Mouse (Mus musculus) forebrain, embryonic 16.5 days (tissue): Measurements from ENCODE around the gene Kdelr1. TPM values are rescaled to one million over a fixed set of nuclear protein-coding genes. Genes with fewer than 3 reads are reported as not detected.
A peak's percentile ranks its signal among the peaks of the same experiment; 100 is the strongest.
"Not testable (repeated sequence)": the region's sequence is repeated elsewhere in the genome, so short reads cannot be mapped to it uniquely, and the experiment has no call there.

Experiments
- ATAC-seq: fragments of 200-750 bp; cut with Nextera tagmentation; 2 replicates; pipeline ENCODE4 v1.8.0; 2017; ENCODE audit warnings: mild to moderate bottlenecking, moderate library complexity
- H3K27ac ChIP-seq: fragments of 300-500 bp; sonication (generic); 2 replicates; pipeline ENCODE4 v1.5.1; 2014; ENCODE audit warnings: low read length, control low read depth
- H3K27me3 ChIP-seq: fragments of 300-500 bp; sonication (generic); replicated peaks from 2 replicates; pipeline ENCODE4 v1.6.1; 2014; ENCODE audit warnings: low read length; ENCODE audit not compliant: control insufficient read depth, insufficient read depth
- H3K36me3 ChIP-seq: fragments of 300-500 bp; sonication (generic); 2 replicates; pipeline ENCODE4 v1.6.1; 2014; ENCODE audit not compliant: control insufficient read depth, insufficient read depth
- H3K4me1 ChIP-seq: fragments of 300-500 bp; sonication (generic); replicated peaks from 2 replicates; pipeline ENCODE4 v1.6.1; 2014; ENCODE audit warnings: low read length; ENCODE audit not compliant: control insufficient read depth, insufficient read depth
- H3K4me2 ChIP-seq: fragments of 300-500 bp; sonication (generic); 2 replicates; pipeline ENCODE4 v1.6.1; 2014; ENCODE audit warnings: mild to moderate bottlenecking, low read length, control low read depth
- H3K4me3 ChIP-seq: fragments of 300-500 bp; sonication (generic); replicated peaks from 2 replicates; pipeline ENCODE4 v1.5.1; 2014; ENCODE audit warnings: mild to moderate bottlenecking, low read length, control low read depth
- H3K9ac ChIP-seq: fragments of 300-500 bp; sonication (generic); replicated peaks from 2 replicates; pipeline ENCODE4 v1.6.1; 2014; ENCODE audit warnings: low read depth, low read length, control low read depth
- H3K9me3 ChIP-seq: fragments of 300-500 bp; sonication (generic); 2 replicates; pipeline ENCODE4 v1.6.1; 2016; ENCODE audit warnings: low read length; ENCODE audit not compliant: control insufficient read depth
- WGBS: fragments of 180-500 bp; shearing (Covaris S2); extraction: QIAGEN DNeasy Blood & Tissue Kit; methylation state at CpG from one replicate; pipeline ENCODE4 v1.1.7; 2014; 5-methylcytosine and 5-hydroxymethylcytosine counted together
- polyA plus RNA-seq: library from polyadenylated mRNA; unstranded; fragments of >200 nt; fragmentation: Nextera tagmentation; extraction: Ambion mirVana; gene quantifications from 2 replicates; pipeline ENCODE4 v1.2.1, GENCODE M21; 2015

The Kdelr1 gene
- polyA plus RNA-seq, 1 experiment from 2014 or later = 41.8 TPM

- peaks cover 15% of the 10 kb centered on the region for H3K36me3 ChIP-seq
- 47% methylated on average over 3 of the region's 3 CpGs for WGBS
- no peaks in the 10 kb centered on the region for H3K9me3 ChIP-seq
- H3K27ac ChIP-seq = no peak overlapping the region
- no peak overlapping the region for H3K9ac ChIP-seq
- H3K4me2 ChIP-seq = no peak overlapping the region
- no peak overlapping the region for H3K4me3 ChIP-seq
- no peak for ATAC-seq
- no peaks in the 10 kb centered on the region for H3K27me3 ChIP-seq
- H3K4me1 ChIP-seq = no peaks in the 10 kb centered on the region
Observed at GRCm38 (mm10) chr7:45887246-45887645, 14.7 kb downstream of the Kdelr1 start.

DNA sequence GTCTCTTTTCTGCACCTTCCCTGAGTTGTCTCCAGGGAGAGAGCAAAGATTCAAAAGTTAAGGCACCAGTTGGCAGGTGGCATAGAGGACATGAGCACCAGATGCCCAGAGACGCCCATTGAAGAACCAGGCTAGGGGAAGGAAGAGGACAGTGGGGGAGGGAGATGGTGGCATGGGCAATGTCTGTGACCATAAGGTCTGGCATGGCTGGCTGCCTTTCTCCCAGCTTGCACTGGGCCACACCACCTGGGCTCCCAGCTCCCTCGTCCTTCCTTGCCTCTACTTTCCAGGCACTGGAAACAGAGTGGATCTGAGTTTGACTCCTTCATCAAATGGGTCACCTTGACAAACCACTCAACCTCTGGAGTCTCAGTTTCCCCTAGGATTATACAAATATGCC, 20.1 kb downstream of the Kdelr1 start:
- WGBS = 88% methylated on average over 2 of the region's 2 CpGs

DNA sequence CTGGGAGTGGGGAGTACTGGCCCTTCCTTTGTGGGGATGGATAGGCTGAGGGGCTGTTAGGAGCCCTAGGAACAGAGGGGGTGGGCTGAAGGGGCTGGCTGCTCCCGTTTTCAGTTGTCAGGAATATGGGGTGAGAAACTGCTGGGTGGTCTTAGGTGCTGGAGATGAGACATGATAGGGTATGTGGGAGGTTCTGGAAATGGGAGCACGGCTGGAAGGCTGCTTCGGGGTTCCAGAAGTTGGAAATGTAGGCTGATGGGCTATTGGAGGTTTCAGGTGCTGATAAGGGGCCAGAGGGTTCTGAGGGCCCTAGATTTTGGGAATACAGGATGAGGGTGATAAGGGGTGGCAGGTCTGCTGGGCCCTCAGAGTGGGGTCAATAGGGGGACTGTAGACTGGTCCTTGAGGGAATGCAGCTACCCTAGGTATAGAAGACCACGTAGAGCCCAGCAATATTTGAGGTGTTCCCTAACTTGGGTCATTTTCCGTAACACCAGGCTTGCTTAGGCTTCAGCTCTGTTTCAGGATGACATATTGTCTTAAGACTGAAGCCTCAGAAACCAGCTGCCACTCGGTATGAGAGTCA, 23.5 kb downstream of the Kdelr1 start:
- Histone ChIP-seq H3K27ac (no peak overlapping the region), H3K4me1 (peaks cover 7% of the 10 kb centered on the region), H3K9me3 (no peaks in the 10 kb centered on the region), H3K4me2 (peak overlapping the region; percentile 94), H3K4me3 (peak overlapping the region; percentile 60), H3K9ac (no peak overlapping the region), H3K36me3 (no peaks in the 10 kb centered on the region), H3K27me3 (no peaks in the 10 kb centered on the region)
- peak; percentile 24 for ATAC-seq
- 82% methylated on average over 6 of the region's 6 CpGs for WGBS

More for the DNA sequence above, 20.1 kb downstream of the Kdelr1 start:
- H3K4me2 ChIP-seq = no peak overlapping the region
- H3K27me3 ChIP-seq = no peaks in the 10 kb centered on the region
- no peak overlapping the region for H3K27ac ChIP-seq
- no peak overlapping the region for H3K4me3 ChIP-seq
- no peak for ATAC-seq
- no peaks in the 10 kb centered on the region for H3K9me3 ChIP-seq
- H3K9ac ChIP-seq = no peak overlapping the region
- H3K36me3 ChIP-seq = no peaks in the 10 kb centered on the region
- peaks cover 6% of the 10 kb centered on the region for H3K4me1 ChIP-seq

GRCm38 (mm10) chr7:45896517-45897257, 24.1 kb downstream of the Kdelr1 start, which contains the start of the genes Syngr4 and Tmem143:
Gene Syngr4, minus strand, starts transcription at chr7:45896714.
Gene Tmem143, plus strand, starts transcription at chr7:45896941.
- Histone ChIP-seq H3K4me3 (peak within 1 kb of the TSS; percentile 60), H3K4me1 (peaks cover 7% of the 10 kb centered on the region), H3K9me3 (no peaks in the 10 kb centered on the region), H3K4me2 (peak within 1 kb of the TSS; percentile 94), H3K36me3 (no peaks in the 10 kb centered on the region), H3K27ac (peak within 1 kb of the TSS; percentile 73), H3K27me3 (no peaks in the 10 kb centered on the region), H3K9ac (peak within 1 kb of the TSS; percentile 70)
- ATAC-seq = peak; percentile 87
- WGBS = 1% methylated on average over 40 of the region's 40 CpGs

DNA sequence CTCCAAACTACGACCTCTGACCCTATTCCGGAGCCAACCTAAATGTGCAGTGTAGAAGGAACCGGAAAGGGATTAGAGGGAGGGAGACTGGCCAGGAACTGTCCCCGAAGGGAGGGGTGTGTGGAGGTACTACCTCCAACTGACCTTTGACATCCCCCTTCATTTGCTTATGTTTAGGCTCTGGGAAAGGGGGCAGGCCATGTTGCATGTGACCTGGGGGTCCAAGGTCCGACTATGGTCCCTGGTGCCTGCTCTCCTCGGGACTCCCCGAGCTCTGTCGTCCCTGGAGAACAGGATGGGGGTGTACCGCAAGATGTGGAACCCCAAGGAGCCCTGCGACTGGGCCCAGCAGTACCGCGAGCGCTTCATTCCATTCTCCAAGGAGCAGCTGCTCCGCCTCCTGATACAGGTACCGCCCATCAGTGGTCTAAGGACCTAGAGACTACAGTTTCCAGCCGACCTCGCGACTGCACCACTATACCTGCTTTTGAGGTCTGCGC, 24.7 kb downstream of the Kdelr1 start:
- peak overlapping the region; percentile 73 for H3K27ac ChIP-seq
- H3K4me3 ChIP-seq = peak overlapping the region; percentile 60
- peaks cover 7% of the 10 kb centered on the region for H3K4me1 ChIP-seq
- peak; percentile 52 for ATAC-seq
- WGBS = 1% methylated on average over 19 of the region's 19 CpGs
- H3K4me2 ChIP-seq = peak overlapping the region; percentile 94
- H3K9me3 ChIP-seq = no peaks in the 10 kb centered on the region
- H3K27me3 ChIP-seq = no peaks in the 10 kb centered on the region
- H3K9ac ChIP-seq = peak overlapping the region; percentile 70
- no peaks in the 10 kb centered on the region for H3K36me3 ChIP-seq

GRCm38 (mm10) chr7:45898125-45898524, 25.6 kb downstream of the Kdelr1 start:
- not testable (repeated sequence) for H3K9ac ChIP-seq, H3K36me3 ChIP-seq, ATAC-seq, H3K4me1 ChIP-seq, H3K4me3 ChIP-seq, H3K27ac ChIP-seq, H3K9me3 ChIP-seq, H3K27me3 ChIP-seq
- peak overlapping the region; percentile 94 for H3K4me2 ChIP-seq
- 51% methylated on average over 4 of the region's 4 CpGs for WGBS

GRCm38 (mm10) chr7:45901562-45901961, 29.0 kb downstream of the Kdelr1 start:
- Histone ChIP-seq H3K9me3 (no peaks in the 10 kb centered on the region), H3K9ac (no peak overlapping the region), H3K4me1 (peaks cover 7% of the 10 kb centered on the region), H3K4me3 (no peak overlapping the region), H3K36me3 (no peaks in the 10 kb centered on the region), H3K27ac (no peak overlapping the region), H3K4me2 (no peak overlapping the region), H3K27me3 (no peaks in the 10 kb centered on the region)
- no peak for ATAC-seq
- WGBS = 62% methylated on average over 5 of the region's 5 CpGs

DNA sequence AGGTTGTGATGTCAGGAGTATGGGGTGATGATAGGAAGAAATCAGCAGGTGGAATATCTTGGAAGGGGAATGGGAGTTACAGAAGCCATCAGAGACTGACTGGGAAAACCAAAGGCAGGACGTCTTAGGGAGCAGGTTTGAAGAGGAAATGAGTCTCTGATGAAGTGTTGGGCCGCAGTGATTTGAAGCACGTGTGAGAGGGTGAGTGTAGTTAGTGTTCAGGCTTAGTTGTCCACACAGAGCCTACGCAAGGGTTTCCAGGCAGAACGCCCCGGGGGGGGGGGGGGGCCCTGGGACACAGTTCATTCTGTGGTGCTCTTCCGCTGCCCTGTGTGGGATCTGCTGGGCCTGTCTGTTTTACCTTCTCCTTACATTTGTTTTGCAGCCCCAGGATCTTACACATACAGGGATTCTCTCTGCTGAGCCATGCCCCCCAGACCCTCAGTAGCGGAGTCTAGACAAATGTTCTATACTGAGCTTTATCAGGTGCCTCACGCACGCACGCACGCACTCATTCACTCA, 30.0 kb downstream of the Kdelr1 start:
- Histone ChIP-seq H3K36me3 (no peaks in the 10 kb centered on the region), H3K4me1 (peaks cover 2% of the 10 kb centered on the region), H3K4me2 (no peak overlapping the region), H3K9me3 (no peaks in the 10 kb centered on the region), H3K27ac (no peak overlapping the region), H3K9ac (no peak overlapping the region), H3K4me3 (no peak overlapping the region), H3K27me3 (no peaks in the 10 kb centered on the region)
- ATAC-seq = no peak
- WGBS = 77% methylated on average over 12 of the region's 12 CpGs

DNA sequence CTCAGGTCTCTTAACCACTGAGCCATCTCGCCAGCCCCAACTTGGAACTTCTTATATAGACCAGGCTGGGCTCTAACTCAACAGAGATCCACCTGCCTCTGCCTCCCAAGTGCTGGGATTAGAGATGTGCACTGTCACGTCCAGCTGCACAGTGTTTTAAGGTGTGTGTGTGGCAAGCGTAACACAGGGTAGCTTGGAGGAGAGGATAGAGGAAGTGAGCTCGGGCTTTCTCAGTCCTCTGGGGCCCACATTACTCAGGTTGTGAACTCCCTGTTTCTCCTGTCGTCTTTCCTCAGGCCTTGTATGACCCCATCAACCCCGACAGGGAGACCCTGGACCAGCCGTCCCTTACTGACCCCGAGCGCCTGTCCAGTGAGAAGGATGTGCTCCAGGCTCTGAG, 34.0 kb downstream of the Kdelr1 start:
- H3K4me3 ChIP-seq = no peak overlapping the region
- H3K36me3 ChIP-seq = peaks cover 4% of the 10 kb centered on the region; the same call in 1 of the 2 replicates
- ATAC-seq = no peak
- H3K9ac ChIP-seq = no peak overlapping the region
- H3K27me3 ChIP-seq = no peaks in the 10 kb centered on the region
- no peak overlapping the region for H3K4me2 ChIP-seq
- H3K9me3 ChIP-seq = no peaks in the 10 kb centered on the region
- WGBS = 93% methylated on average over 9 of the region's 9 CpGs
- no peak overlapping the region for H3K27ac ChIP-seq
- no peaks in the 10 kb centered on the region for H3K4me1 ChIP-seq
